Comparison of ENCODE assay signal across 8 mouse cellular contexts in the genomic region with DNA sequence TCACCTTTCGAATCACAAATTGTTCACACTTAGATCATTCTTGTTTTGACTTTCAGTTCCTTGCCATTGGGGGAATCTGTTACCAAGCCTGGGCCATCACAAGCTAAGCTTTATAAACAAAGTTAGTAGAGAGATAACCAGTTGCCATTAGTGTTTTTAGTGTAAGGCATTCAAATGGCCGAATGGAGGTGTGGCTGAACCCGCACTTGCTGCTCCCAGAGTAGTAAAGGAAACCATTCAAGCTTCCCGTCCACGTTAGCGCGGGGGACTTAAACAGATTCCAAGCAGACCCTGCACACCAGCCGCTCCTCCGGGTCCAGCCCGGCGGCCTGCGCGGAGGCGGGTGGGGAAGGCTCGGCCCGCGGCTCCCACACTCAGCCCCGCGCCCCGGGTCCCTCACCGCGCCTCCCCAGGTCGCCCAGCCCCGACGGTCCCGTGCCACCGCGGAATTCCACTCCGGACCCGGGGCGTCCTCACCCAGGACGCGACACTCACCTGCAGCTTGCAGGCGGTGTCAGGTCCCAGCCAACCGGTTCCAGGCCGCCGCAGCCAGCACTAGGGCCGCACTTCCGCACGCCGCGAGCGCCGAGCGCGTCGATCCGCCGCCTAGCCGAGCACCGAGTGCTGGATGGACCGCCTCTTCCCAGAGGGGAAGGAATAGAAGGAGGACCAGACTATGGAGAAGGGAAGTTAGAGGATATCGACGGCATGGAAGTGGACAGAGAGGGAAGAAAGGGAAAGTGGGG. TPM values are rescaled to one million over a fixed set of nuclear protein-coding genes. Genes with fewer than 3 reads are reported as not detected.
DNase-seq lines count a peak whose midpoint lies in the region; ATAC-seq and TF ChIP-seq lines count a peak whose summit lies in the region.

Gene Exoc2 (minus strand): TSS at position 593 of the 746 bp plus-strand sequence.
Gene Gm5447 (plus strand): TSS at position 704 of the 746 bp plus-strand sequence.

- under 1% methylated on average over 54 of the region's 54 CpGs for WGBS in embryonic facial prominence, embryonic 11.5 days
- WGBS in limb, embryonic 11.5 days, result under 1% methylated on average over 48 of the region's 54 CpGs
- under 1% methylated on average over 54 of the region's 54 CpGs for WGBS in midbrain, embryonic 13.5 days
- 1% methylated on average over 54 of the region's 54 CpGs for WGBS in small intestine, adult 2 months

- peak; percentile 62; the same call in 1 of the 2 replicates for TF ChIP-seq POLR2A in small intestine, adult 2 months (IDR thresholded peaks at IDR 0.05; ENCODE audit: low read depth, low read length)

- peak within 1 kb of the TSS; percentile 87 for H3K9ac ChIP-seq in embryonic facial prominence, embryonic 11.5 days (replicated peaks; ENCODE audit: low read length)
- peak within 1 kb of the TSS; percentile 83 for H3K9ac ChIP-seq in limb, embryonic 11.5 days (ENCODE audit: low read length)
- H3K9ac ChIP-seq in midbrain, embryonic 13.5 days (replicated peaks), result peak within 1 kb of the TSS; percentile 83

- no peak for TF ChIP-seq CTCF in small intestine, adult 2 months (IDR thresholded peaks at IDR 0.05; ENCODE audit: extremely low read depth, insufficient read length, insufficient replicate concordance, low read depth, low read length)

- H3K9me3 ChIP-seq in embryonic facial prominence, embryonic 11.5 days (replicated peaks; ENCODE audit: control insufficient read depth, low read length), result no peaks in the 10 kb centered on the region
- H3K9me3 ChIP-seq in limb, embryonic 11.5 days (ENCODE audit: control insufficient read depth, low read length), result no peaks in the 10 kb centered on the region
- H3K9me3 ChIP-seq in midbrain, embryonic 13.5 days, result no peaks in the 10 kb centered on the region

- no peaks in the 10 kb centered on the region for H3K27me3 ChIP-seq in embryonic facial prominence, embryonic 11.5 days (ENCODE audit: control insufficient read depth, insufficient read depth, low read length)
- no peaks in the 10 kb centered on the region for H3K27me3 ChIP-seq in limb, embryonic 11.5 days (ENCODE audit: control insufficient read depth, insufficient read depth, low read length)
- H3K27me3 ChIP-seq in midbrain, embryonic 13.5 days, result no peaks in the 10 kb centered on the region
- no peaks in the 10 kb centered on the region for H3K27me3 ChIP-seq in small intestine, adult 2 months (ENCODE audit: control insufficient read depth, insufficient read depth, low read length)

- H3K4me2 ChIP-seq in embryonic facial prominence, embryonic 11.5 days (ENCODE audit: low read depth, low read length), result peak within 1 kb of the TSS; percentile 57
- H3K4me2 ChIP-seq in limb, embryonic 11.5 days (ENCODE audit: low read depth, severe bottlenecking), result peak within 1 kb of the TSS; percentile 56
- peak within 1 kb of the TSS; percentile 68 for H3K4me2 ChIP-seq in midbrain, embryonic 13.5 days (replicated peaks)

- H3K36me3 ChIP-seq in embryonic facial prominence, embryonic 11.5 days (replicated peaks; ENCODE audit: control insufficient read depth, insufficient read depth, low read depth, low read length), result no peaks in the 10 kb centered on the region
- H3K36me3 ChIP-seq in limb, embryonic 11.5 days (ENCODE audit: control insufficient read depth, insufficient read depth, low read length), result no peaks in the 10 kb centered on the region
- H3K36me3 ChIP-seq in midbrain, embryonic 13.5 days, result no peaks in the 10 kb centered on the region
- H3K36me3 ChIP-seq in small intestine, adult 2 months (ENCODE audit: control insufficient read depth, insufficient read depth, low read length), result no peaks in the 10 kb centered on the region

- H3K27ac ChIP-seq in embryonic facial prominence, embryonic 11.5 days (replicated peaks; ENCODE audit: low read depth, low read length), result peak within 1 kb of the TSS; percentile 76
- peak within 1 kb of the TSS; percentile 9; the same call in 1 of the 2 replicates for H3K27ac ChIP-seq in limb, embryonic 11.5 days (replicated peaks; ENCODE audit: low read depth, low read length)
- peak within 1 kb of the TSS; percentile 88 for H3K27ac ChIP-seq in midbrain, embryonic 13.5 days
- peak within 1 kb of the TSS; percentile 78 for H3K27ac ChIP-seq in small intestine, adult 2 months (ENCODE audit: insufficient read depth, low read depth, low read length)

- H3K4me3 ChIP-seq in embryonic facial prominence, embryonic 11.5 days (ENCODE audit: low read depth, low read length), result peak within 1 kb of the TSS; percentile 95
- H3K4me3 ChIP-seq in limb, embryonic 11.5 days (ENCODE audit: low read depth, low read length), result peak within 1 kb of the TSS; percentile 81
- peak within 1 kb of the TSS; percentile 70 for H3K4me3 ChIP-seq in midbrain, embryonic 13.5 days (replicated peaks)
- peak within 1 kb of the TSS; percentile 91 for H3K4me3 ChIP-seq in small intestine, adult 2 months (ENCODE audit: low read depth, low read length)

- peak; percentile 97 for ATAC-seq in embryonic facial prominence, embryonic 11.5 days (replicated peaks; ENCODE audit: insufficient number of reproducible peaks, low FRiP score, low TSS enrichment, low read depth)
- ATAC-seq in granulocyte monocyte progenitor cell, adult 5-6 weeks (replicated peaks; ENCODE audit: poor library complexity, severe bottlenecking), result peak; percentile 82
- ATAC-seq in limb, embryonic 11.5 days (ENCODE audit: insufficient number of reproducible peaks, low FRiP score, low TSS enrichment, low read depth), result peak; percentile 95
- ATAC-seq in midbrain, embryonic 13.5 days, result peak; percentile 99

- DNase-seq in 3134 (ENCODE audit: extremely low read depth, insufficient read length, low spot score), result peak; percentile 88
- peak; percentile 92 for DNase-seq in adrenal gland, postnatal 14 days
- DNase-seq in embryonic facial prominence, embryonic 11.5 days (ENCODE audit: low spot score), result peak; percentile 90
- DNase-seq in kidney, adult 11 months, result peak; percentile 80
- DNase-seq in limb, embryonic 11.5 days (ENCODE audit: low spot score), result peak; percentile 92

- H3K4me1 ChIP-seq in embryonic facial prominence, embryonic 11.5 days (ENCODE audit: control insufficient read depth, insufficient read depth, low read length), result no peaks in the 10 kb centered on the region
- no peaks in the 10 kb centered on the region for H3K4me1 ChIP-seq in limb, embryonic 11.5 days (ENCODE audit: control insufficient read depth, insufficient read depth, low read length)
- H3K4me1 ChIP-seq in midbrain, embryonic 13.5 days (replicated peaks), result peaks cover 14% of the 10 kb centered on the region
- peaks cover 2% of the 10 kb centered on the region; the same call in 1 of the 2 replicates for H3K4me1 ChIP-seq in small intestine, adult 2 months (ENCODE audit: control insufficient read depth, insufficient read depth, insufficient read length, low read length)

RNA-seq across cellular contexts. Expression of gene Exoc2, which starts in this region (rescaled TPM):
- total RNA-seq in adrenal gland, postnatal 14 days (2021), result 25.3 and 29.3 TPM in 2 replicates
- 41.5 and 43.8 TPM in 2 replicates for polyA plus RNA-seq in embryonic facial prominence, embryonic 11.5 days (2014; fragmentation: Nextera tagmentation; extraction: Ambion mirVana)
- 39.9 and 44.1 TPM in 2 replicates for total RNA-seq in granulocyte monocyte progenitor cell, adult 5-6 weeks (2014; fragmentation: Nextera tagmentation)
- 35.2 and 45.1 TPM in 2 replicates for total RNA-seq in granulocyte monocyte progenitor cell, adult 5-6 weeks (2017)
- polyA plus RNA-seq in limb, embryonic 11.5 days (2014; fragmentation: Nextera tagmentation; extraction: Ambion mirVana), result 30.9 and 32.7 TPM in 2 replicates
- polyA plus RNA-seq in midbrain, embryonic 13.5 days (2015; fragmentation: Nextera tagmentation; extraction: Ambion mirVana), result 44.7 and 50.9 TPM in 2 replicates
- 2.1 and 3.6 TPM in 2 replicates for polyA plus RNA-seq in small intestine, adult 2 months (2012; rRNA removed)

RNA-seq across cellular contexts. Expression of gene Gm5447, which starts in this region (rescaled TPM):
- total RNA-seq in adrenal gland, postnatal 14 days (2021), result not detected in 2 replicates
- polyA plus RNA-seq in embryonic facial prominence, embryonic 11.5 days (2014; fragmentation: Nextera tagmentation; extraction: Ambion mirVana), result 0.15 and 0.26 TPM in 2 replicates
- total RNA-seq in granulocyte monocyte progenitor cell, adult 5-6 weeks (2014; fragmentation: Nextera tagmentation), result not detected in 2 replicates
- total RNA-seq in granulocyte monocyte progenitor cell, adult 5-6 weeks (2017), result not detected in 2 replicates
- polyA plus RNA-seq in limb, embryonic 11.5 days (2014; fragmentation: Nextera tagmentation; extraction: Ambion mirVana), result not detected in 2 replicates
- polyA plus RNA-seq in midbrain, embryonic 13.5 days (2015; fragmentation: Nextera tagmentation; extraction: Ambion mirVana), result 0.11 and 0.14 TPM in 2 replicates
- polyA plus RNA-seq in small intestine, adult 2 months (2012; rRNA removed), result 0.06 TPM in 1 of 2 replicates, not detected in the other

Comparison
In these comparisons a context has a peak if more than half of its experiments do, and no peak if none do; other contexts are left out.
1. Peak in every context shown above with its lines: DNase-seq, ATAC-seq, H3K4me3 ChIP-seq and H3K27ac ChIP-seq.
2. H3K27ac ChIP-seq: peak in every context shown above with its lines; median percentile 88 in midbrain, embryonic 13.5 days; 78 in small intestine, adult 2 months; 76 in embryonic facial prominence, embryonic 11.5 days; 9 in limb, embryonic 11.5 days.